Comparison of ENCODE assay signal across 9 mouse cellular contexts in the genomic region with DNA sequence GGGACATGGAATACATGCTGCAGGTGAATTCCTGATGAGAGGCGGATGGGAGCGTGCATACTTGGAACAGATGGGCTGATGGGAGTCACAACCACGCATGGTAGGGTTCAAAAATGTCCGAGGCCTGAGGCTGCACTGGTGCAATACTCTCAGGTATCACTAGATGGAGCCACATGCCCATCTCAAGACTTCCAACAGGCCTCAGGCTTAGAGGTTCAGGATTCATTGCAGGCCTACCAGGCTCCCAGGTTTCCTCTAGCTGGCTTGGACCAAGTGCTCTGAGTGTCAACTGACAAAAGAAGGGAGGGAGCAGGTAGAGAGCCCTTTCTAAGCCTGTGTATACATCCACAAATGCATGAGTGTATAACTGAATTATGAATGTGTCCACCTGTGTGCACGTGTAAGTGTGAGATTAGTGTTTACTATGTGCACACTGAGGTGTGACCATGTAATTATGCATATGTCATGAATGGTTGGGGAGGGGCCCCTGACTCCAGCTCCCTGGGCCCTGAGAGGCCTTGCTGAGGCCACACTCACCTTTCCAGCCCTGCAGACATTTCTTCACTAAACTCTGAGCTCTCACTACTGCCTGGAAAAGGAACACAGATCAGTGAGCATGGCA. TPM values are rescaled to one million over a fixed set of nuclear protein-coding genes. Genes with fewer than 3 reads are reported as not detected.
DNase-seq lines count a peak whose midpoint lies in the region; ATAC-seq and TF ChIP-seq lines count a peak whose summit lies in the region.
"Had no signal": no experiment of that assay in that cellular context is flagged by ENCODE, and none has a peak within 500 bp of the region (broad histone marks: within the 10 kb centered on the region; RNA-seq: fewer than 3 reads in every experiment).

No protein-coding gene starts in this region.

- no peaks in the 10 kb centered on the region for H3K27me3 ChIP-seq in forebrain, embryonic 10.5 days (ENCODE audit: poor library complexity, severe bottlenecking)
- H3K27me3 ChIP-seq in lung, embryonic 16.5 days (ENCODE audit: control insufficient read depth, insufficient read depth, low read depth, low read length), result no peaks in the 10 kb centered on the region
- H3K27me3 ChIP-seq: liver, embryonic 15.5 days had no signal

- H3K4me2 ChIP-seq in lung, embryonic 16.5 days (ENCODE audit: low read depth, low read length), result no peak overlapping the region
- H3K4me2 ChIP-seq: liver, embryonic 15.5 days had no signal

- H3K4me1 ChIP-seq in ES-E14 (ENCODE audit: control insufficient read depth in 2 of 2, insufficient read depth in 2 of 2, low read length in 2 of 2, poor library complexity in 1 of 2), result peaks cover 0 to 8% of the 10 kb centered on the region in 2 experiments; a peak in 2 of 4 replicates
- H3K4me1 ChIP-seq in forebrain, embryonic 10.5 days, result peaks cover 12% of the 10 kb centered on the region
- no peaks in the 10 kb centered on the region for H3K4me1 ChIP-seq in lung, embryonic 16.5 days (replicated peaks; ENCODE audit: control insufficient read depth, insufficient read depth, low read length)
- H3K4me1 ChIP-seq: liver, embryonic 15.5 days had no signal

- in situ Hi-C loops in ES-E14 (cut with MboI; ENCODE audit: low sequenced_read_pairs in 2 of 2, unreplicated experiment in 2 of 2), result loop anchor here (5.0 to 10.0 kb wide), 2 partner anchors 197 to 200 kb away; no protein-coding TSS in a partner anchor

- no peak overlapping the region for H3K4me3 ChIP-seq in ES-E14 (ENCODE audit: insufficient read depth in 1 of 2, low read depth in 1 of 2, low read length in 2 of 2, poor library complexity in 1 of 2, severe bottlenecking in 1 of 2)
- no peak overlapping the region for H3K4me3 ChIP-seq in forebrain, embryonic 10.5 days
- no peak overlapping the region for H3K4me3 ChIP-seq in lung, embryonic 16.5 days (ENCODE audit: low read length)
- H3K4me3 ChIP-seq: liver, embryonic 15.5 days had no signal

- no peak overlapping the region for H3K9ac ChIP-seq in ES-E14 (ENCODE audit: insufficient read depth, low read depth, low read length, poor library complexity, severe bottlenecking)
- H3K9ac ChIP-seq in lung, embryonic 16.5 days (ENCODE audit: low read length), result no peak overlapping the region
- H3K9ac ChIP-seq: liver, embryonic 15.5 days had no signal

- intact Hi-C loops in heart, postnatal 25 days (cut with DNase I), result loop anchor here (1.0 to 5.0 kb wide), 3 partner anchors 62 to 247 kb away; partner anchors contain the start of gene Angptl2

- H3K36me3 ChIP-seq in ES-E14 (ENCODE audit: control insufficient read depth, insufficient read depth, low read length, poor library complexity, severe bottlenecking), result no peaks in the 10 kb centered on the region; the same call in 1 of the 2 replicates
- H3K36me3 ChIP-seq in forebrain, embryonic 10.5 days (replicated peaks), result no peaks in the 10 kb centered on the region
- no peaks in the 10 kb centered on the region for H3K36me3 ChIP-seq in lung, embryonic 16.5 days (ENCODE audit: control insufficient read depth, insufficient read depth, low read length)
- H3K36me3 ChIP-seq: liver, embryonic 15.5 days had no signal

- no peak overlapping the region for H3K27ac ChIP-seq in ES-E14 (ENCODE audit: insufficient read depth, low read depth, low read length, poor library complexity, severe bottlenecking)
- 0 out of 2 replicates have a peak overlapping the region, but pooled peaks have one; percentile 1 for H3K27ac ChIP-seq in forebrain, embryonic 10.5 days
- no peak overlapping the region for H3K27ac ChIP-seq in lung, embryonic 16.5 days (ENCODE audit: low read length)
- H3K27ac ChIP-seq: liver, embryonic 15.5 days had no signal

- no peaks in the 10 kb centered on the region for H3K9me3 ChIP-seq in ES-E14 (ENCODE audit: control insufficient read depth, insufficient read depth, low read depth, low read length)
- H3K9me3 ChIP-seq in forebrain, embryonic 10.5 days, result no peaks in the 10 kb centered on the region
- H3K9me3 ChIP-seq in lung, embryonic 16.5 days (ENCODE audit: control insufficient read depth, low read length), result no peaks in the 10 kb centered on the region
- H3K9me3 ChIP-seq: liver, embryonic 15.5 days had no signal

- peak; percentile 64 for DNase-seq in ES-E14 (ENCODE audit: low read depth, low spot score)
- peak; percentile 58 for DNase-seq in c-Kit-positive CD71-negative TER-119-negative erythroid progenitor cells, embryonic 14.5 days (ENCODE audit: low read depth)
- peak; percentile 71 for DNase-seq in forebrain, embryonic 10.5 days (ENCODE audit: extremely low spot score, low spot score)
- peak; percentile 48 for DNase-seq in heart, postnatal 25 days (ENCODE audit: low spot score)
- peak; percentile 85 to 87 for DNase-seq in kidney, postnatal 4 days
- peak; percentile 63 for DNase-seq in retina, adult 2 months (ENCODE audit: low read depth, low spot score)
- DNase-seq in thymus, postnatal 25 days, result peak; percentile 72

- ATAC-seq in lung, embryonic 16.5 days (ENCODE audit: low read depth), result peak; percentile 66

- 36% methylated on average over 5 of the region's 5 CpGs for WGBS in forebrain, embryonic 10.5 days
- WGBS in lung, embryonic 16.5 days, result 25% methylated on average over 5 of the region's 5 CpGs

TF ChIP-seq in ES-E14, 5 proteins besides CTCF, POLR2A, EP300 and RAD21:
- TF ChIP-seq ZC3H11A (IDR thresholded peaks at IDR 0.05; ENCODE audit: borderline replicate concordance, low read depth, low read length) (peak; percentile 97), CHD2 (IDR thresholded peaks at IDR 0.05; ENCODE audit: low read depth, low read length) (no peak)

RNA-seq across cellular contexts. Expression of gene Garnl3, which starts 23.4 kb away (rescaled TPM):
- 8.5 and 17.7 TPM in 2 replicates for total RNA-seq in ES-E14 (2012; rRNA removed)
- 8.6 and 9.1 TPM in 2 replicates for polyA plus RNA-seq in forebrain, embryonic 10.5 days (2016; fragmentation: Nextera tagmentation; extraction: Ambion mirVana)
- 1 to 10 TPM; 3.0 to 3.3 TPM for total RNA-seq in heart, postnatal 25 days (2021)
- 9.3 and 11.0 TPM in 2 replicates for polyA plus RNA-seq in lung, embryonic 16.5 days (2015; fragmentation: Nextera tagmentation; extraction: Ambion mirVana)
